Mouse (Mus musculus): ENCODE results near the gene Snrnp70. TPM values are rescaled to one million over a fixed set of nuclear protein-coding genes. Genes with fewer than 3 reads are reported as not detected.

Snrnp70 gene
- polyA plus RNA-seq, 1 experiment from 2014 or later: 81.3 TPM

- Histone ChIP-seq H3K9ac (ENCODE audit: low read depth, low read length) (peak within 1 kb of the TSS; percentile 51), H3K27ac (ENCODE audit: low read depth, low read length) (peak within 1 kb of the TSS; percentile 46), H3K36me3 (ENCODE audit: control insufficient read depth, insufficient read depth) (no peaks in the 10 kb centered on the region), H3K4me3 (ENCODE audit: low read depth, low read length) (peak within 1 kb of the TSS; percentile 56), H3K4me1 (replicated peaks; ENCODE audit: control insufficient read depth, insufficient read depth, low read length) (peaks cover 4% of the 10 kb centered on the region; the same call in 1 of the 2 replicates), H3K27me3 (replicated peaks; ENCODE audit: control insufficient read depth, insufficient read depth, low read length) (peaks cover 46% of the 10 kb centered on the region), H3K9me3 (ENCODE audit: control insufficient read depth) (no peaks in the 10 kb centered on the region), H3K4me2 (replicated peaks; ENCODE audit: low read depth) (peak within 1 kb of the TSS; percentile 99)
- TF ChIP-seq CTCF (IDR thresholded peaks at IDR 0.05; ENCODE audit: low read depth): no peak
- no peak for ATAC-seq
- 0% methylated on average over 22 of the region's 26 CpGs for WGBS
Observed at GRCm38 (mm10) chr7:45366652-45367019, 28.9 kb downstream of the Snrnp70 start, which contains the start of gene Ppfia3. Gene Ppfia3 (minus strand): TSS chr7:45367019.

GRCm38 (mm10) chr7:45365742-45366651 is 29.5 kb downstream of the Snrnp70 start:
- Histone ChIP-seq H3K4me2 (replicated peaks; ENCODE audit: low read depth) (peak overlapping the region; percentile 99), H3K9ac (ENCODE audit: low read depth, low read length) (peak overlapping the region; percentile 51; the same call in 1 of the 2 replicates), H3K9me3 (ENCODE audit: control insufficient read depth) (no peaks in the 10 kb centered on the region), H3K27me3 (replicated peaks; ENCODE audit: control insufficient read depth, insufficient read depth, low read length) (peaks cover 52% of the 10 kb centered on the region), H3K4me1 (replicated peaks; ENCODE audit: control insufficient read depth, insufficient read depth, low read length) (peaks cover 4% of the 10 kb centered on the region; the same call in 1 of the 2 replicates), H3K36me3 (ENCODE audit: control insufficient read depth, insufficient read depth) (no peaks in the 10 kb centered on the region), H3K27ac (ENCODE audit: low read depth, low read length) (no peak overlapping the region), H3K4me3 (ENCODE audit: low read depth, low read length) (peak overlapping the region; percentile 56)
- peak; percentile 23 for TF ChIP-seq CTCF (IDR thresholded peaks at IDR 0.05; ENCODE audit: low read depth)
- ATAC-seq: no peak
- 5% methylated on average over 31 of the region's 35 CpGs for WGBS

GRCm38 (mm10) chr7:45363983-45364382 is 31.6 kb downstream of the Snrnp70 start:
- no peak for TF ChIP-seq CTCF (IDR thresholded peaks at IDR 0.05; ENCODE audit: low read depth)

GRCm38 (mm10) chr7:45362801-45363200 is 32.7 kb downstream of the Snrnp70 start:
- Histone ChIP-seq H3K4me2 (replicated peaks; ENCODE audit: low read depth) (no peak overlapping the region; the same call in 1 of the 2 replicates), H3K27ac (ENCODE audit: low read depth, low read length) (no peak overlapping the region), H3K9ac (ENCODE audit: low read depth, low read length) (no peak overlapping the region), H3K4me3 (ENCODE audit: low read depth, low read length) (no peak overlapping the region), H3K36me3 (ENCODE audit: control insufficient read depth, insufficient read depth) (no peaks in the 10 kb centered on the region), H3K27me3 (replicated peaks; ENCODE audit: control insufficient read depth, insufficient read depth, low read length) (peaks cover 50% of the 10 kb centered on the region), H3K9me3 (ENCODE audit: control insufficient read depth) (no peaks in the 10 kb centered on the region), H3K4me1 (replicated peaks; ENCODE audit: control insufficient read depth, insufficient read depth, low read length) (no peaks in the 10 kb centered on the region)
- no peak for TF ChIP-seq CTCF (IDR thresholded peaks at IDR 0.05; ENCODE audit: low read depth)
- 2% methylated on average over 13 of the region's 13 CpGs for WGBS
- ATAC-seq: peak; percentile 25; the same call in 1 of the 2 replicates

More at GRCm38 (mm10) chr7:45363983-45364382, 31.6 kb downstream of the Snrnp70 start:
- ATAC-seq: no peak
- peaks cover 60% of the 10 kb centered on the region for H3K27me3 ChIP-seq (replicated peaks; ENCODE audit: control insufficient read depth, insufficient read depth, low read length)
- H3K4me3 ChIP-seq (ENCODE audit: low read depth, low read length): no peak overlapping the region
- H3K4me2 ChIP-seq (replicated peaks; ENCODE audit: low read depth): no peak overlapping the region
- no peaks in the 10 kb centered on the region for H3K9me3 ChIP-seq (ENCODE audit: control insufficient read depth)
- H3K36me3 ChIP-seq (ENCODE audit: control insufficient read depth, insufficient read depth): no peaks in the 10 kb centered on the region
- H3K9ac ChIP-seq (ENCODE audit: low read depth, low read length): no peak overlapping the region
- 67% methylated on average over 2 of the region's 2 CpGs for WGBS
- no peak overlapping the region for H3K27ac ChIP-seq (ENCODE audit: low read depth, low read length)
- H3K4me1 ChIP-seq (replicated peaks; ENCODE audit: control insufficient read depth, insufficient read depth, low read length): no peaks in the 10 kb centered on the region

- WGBS: under 1% methylated on average over 43 of the region's 43 CpGs
- H3K9me3 ChIP-seq (ENCODE audit: control insufficient read depth): no peaks in the 10 kb centered on the region
- H3K4me3 ChIP-seq (ENCODE audit: low read depth, low read length): peak overlapping the region; percentile 31
- peak; percentile 30; the same call in 1 of the 2 replicates for TF ChIP-seq CTCF (IDR thresholded peaks at IDR 0.05; ENCODE audit: low read depth)
- no peak overlapping the region for H3K27ac ChIP-seq (ENCODE audit: low read depth, low read length)
- no peaks in the 10 kb centered on the region for H3K4me1 ChIP-seq (replicated peaks; ENCODE audit: control insufficient read depth, insufficient read depth, low read length)
- peak; percentile 63 for ATAC-seq
- no peaks in the 10 kb centered on the region for H3K36me3 ChIP-seq (ENCODE audit: control insufficient read depth, insufficient read depth)
- H3K9ac ChIP-seq (ENCODE audit: low read depth, low read length): no peak overlapping the region
- peak overlapping the region; percentile 73 for H3K4me2 ChIP-seq (replicated peaks; ENCODE audit: low read depth)
- peaks cover 46% of the 10 kb centered on the region for H3K27me3 ChIP-seq (replicated peaks; ENCODE audit: control insufficient read depth, insufficient read depth, low read length)
Observed at GRCm38 (mm10) chr7:45361243-45361804, 34.2 kb downstream of the Snrnp70 start.
